Mouse (Mus musculus): ENCODE measurements around the gene D930007J09Rik. TPM values are rescaled to one million over a fixed set of nuclear protein-coding genes. Genes with fewer than 3 reads are reported as not detected.

D930007J09Rik gene
- polyA plus RNA-seq, 1 experiment from 2014 or later: not detected

- ATAC-seq (ENCODE audit: insufficient number of reproducible peaks, insufficient read depth, low FRiP score, low TSS enrichment, low read depth): no peak
- WGBS: 87% methylated on average over 3 of the region's 3 CpGs
Observed at GRCm38 (mm10) chr13:32807624-32808023, 5.0 kb upstream of the D930007J09Rik start.

DNA sequence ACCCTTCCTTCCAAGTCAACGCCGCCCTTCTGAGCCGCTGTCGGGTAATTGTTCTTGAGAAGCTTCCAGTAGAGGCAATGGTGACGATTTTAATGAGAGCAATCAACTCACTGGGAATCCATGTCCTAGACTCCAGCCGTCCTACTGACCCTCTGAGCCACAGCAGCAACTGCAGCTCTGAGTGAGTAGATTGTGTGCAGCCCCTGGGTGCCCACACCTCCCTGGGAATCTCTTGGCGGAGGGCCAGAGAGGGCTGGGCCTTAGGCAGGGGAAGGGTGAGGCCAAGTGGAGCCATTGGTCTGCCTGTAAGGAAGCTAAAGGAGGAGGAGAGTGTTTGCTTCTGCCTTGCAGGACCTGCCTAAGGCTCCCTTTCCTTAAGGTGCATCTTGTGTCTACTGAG is 4.2 kb upstream of the D930007J09Rik start:
- Histone ChIP-seq H3K4me2 (no peak overlapping the region), H3K36me3 (peaks cover 40% of the 10 kb centered on the region), H3K9ac (replicated peaks) (no peak overlapping the region), H3K9me3 (no peaks in the 10 kb centered on the region), H3K4me1 (replicated peaks) (peaks cover 19% of the 10 kb centered on the region), H3K27me3 (peaks cover 3% of the 10 kb centered on the region; the same call in 1 of the 2 replicates), H3K27ac (no peak overlapping the region), H3K4me3 (replicated peaks) (no peak overlapping the region)
- ATAC-seq (ENCODE audit: insufficient number of reproducible peaks, insufficient read depth, low FRiP score, low TSS enrichment, low read depth): no peak
- 90% methylated on average over 7 of the region's 7 CpGs for WGBS

More at GRCm38 (mm10) chr13:32807624-32808023, 5.0 kb upstream of the D930007J09Rik start:
- Histone ChIP-seq H3K9ac (replicated peaks) (no peak overlapping the region), H3K4me3 (replicated peaks) (no peak overlapping the region), H3K36me3 (peaks cover 42% of the 10 kb centered on the region), H3K9me3 (no peaks in the 10 kb centered on the region), H3K27ac (no peak overlapping the region), H3K4me1 (replicated peaks) (peaks cover 19% of the 10 kb centered on the region), H3K4me2 (no peak overlapping the region), H3K27me3 (peaks cover 3% of the 10 kb centered on the region; the same call in 1 of the 2 replicates)

GRCm38 (mm10) chr13:32803701-32804345 is 1.2 kb upstream of the D930007J09Rik start:
- WGBS: 72% methylated on average over 4 of the region's 4 CpGs
- peak overlapping the region; percentile 86 for H3K4me2 ChIP-seq
- peaks cover 29% of the 10 kb centered on the region for H3K36me3 ChIP-seq
- H3K27me3 ChIP-seq: peaks cover 3% of the 10 kb centered on the region; the same call in 1 of the 2 replicates
- H3K27ac ChIP-seq: no peak overlapping the region
- H3K4me1 ChIP-seq (replicated peaks): peaks cover 26% of the 10 kb centered on the region
- H3K9ac ChIP-seq (replicated peaks): no peak overlapping the region
- no peaks in the 10 kb centered on the region for H3K9me3 ChIP-seq
- peak overlapping the region; percentile 82 for H3K4me3 ChIP-seq (replicated peaks)
- ATAC-seq (ENCODE audit: insufficient number of reproducible peaks, insufficient read depth, low FRiP score, low TSS enrichment, low read depth): no peak

- Histone ChIP-seq H3K27me3 (peaks cover 3% of the 10 kb centered on the region; the same call in 1 of the 2 replicates), H3K4me1 (replicated peaks) (peaks cover 31% of the 10 kb centered on the region), H3K9me3 (no peaks in the 10 kb centered on the region), H3K4me3 (replicated peaks) (peak within 1 kb of the TSS; percentile 82), H3K27ac (peak within 1 kb of the TSS; percentile 72), H3K9ac (replicated peaks) (peak within 1 kb of the TSS; percentile 84), H3K36me3 (peaks cover 11% of the 10 kb centered on the region), H3K4me2 (peak within 1 kb of the TSS; percentile 86)
- under 1% methylated on average over 51 of the region's 51 CpGs for WGBS
- ATAC-seq (ENCODE audit: insufficient number of reproducible peaks, insufficient read depth, low FRiP score, low TSS enrichment, low read depth): peak; percentile 96
Observed at GRCm38 (mm10) chr13:32801693-32802221, 892 bp downstream of the D930007J09Rik start, which contains the start of gene Wrnip1. Gene Wrnip1 (plus strand): TSS chr13:32802038.

DNA sequence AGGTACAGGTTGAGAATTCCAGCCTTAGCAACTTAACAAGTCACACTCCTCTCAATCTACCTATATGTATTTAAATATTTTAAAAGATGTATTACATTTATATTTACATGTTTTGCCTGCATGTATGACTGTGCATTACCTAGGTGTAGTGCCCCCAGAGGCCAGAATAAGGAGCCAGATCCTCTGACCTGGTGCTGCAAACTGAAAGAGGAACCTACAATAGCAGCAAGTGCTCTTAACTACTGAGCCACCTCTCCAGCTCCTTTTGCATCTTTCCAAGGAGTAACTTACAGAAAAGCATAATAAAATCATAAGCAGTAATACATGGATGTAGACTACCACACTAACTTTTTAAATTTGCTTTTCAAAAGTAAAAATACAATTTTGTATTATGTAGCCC is 1.8 kb downstream of the D930007J09Rik start:
- no peak overlapping the region for H3K27ac ChIP-seq
- ATAC-seq (ENCODE audit: insufficient number of reproducible peaks, insufficient read depth, low FRiP score, low TSS enrichment, low read depth): no peak
- no peak overlapping the region for H3K9ac ChIP-seq (replicated peaks)
- H3K4me1 ChIP-seq (replicated peaks): peaks cover 35% of the 10 kb centered on the region
- no peak overlapping the region for H3K4me3 ChIP-seq (replicated peaks)
- peaks cover 3% of the 10 kb centered on the region; the same call in 1 of the 2 replicates for H3K36me3 ChIP-seq
- H3K9me3 ChIP-seq: no peaks in the 10 kb centered on the region
- H3K27me3 ChIP-seq: peaks cover 3% of the 10 kb centered on the region; the same call in 1 of the 2 replicates
- peak overlapping the region; percentile 86 for H3K4me2 ChIP-seq

GRCm38 (mm10) chr13:32799131-32799530 is 3.5 kb downstream of the D930007J09Rik start:
- Histone ChIP-seq H3K27me3 (peaks cover 3% of the 10 kb centered on the region; the same call in 1 of the 2 replicates), H3K9ac (replicated peaks) (no peak overlapping the region), H3K9me3 (no peaks in the 10 kb centered on the region), H3K4me2 (no peak overlapping the region), H3K4me3 (replicated peaks) (no peak overlapping the region), H3K4me1 (replicated peaks) (peaks cover 28% of the 10 kb centered on the region), H3K27ac (no peak overlapping the region), H3K36me3 (no peaks in the 10 kb centered on the region)
- no peak for ATAC-seq (ENCODE audit: insufficient number of reproducible peaks, insufficient read depth, low FRiP score, low TSS enrichment, low read depth)
- WGBS: 67% methylated on average over 2 of the region's 2 CpGs

DNA sequence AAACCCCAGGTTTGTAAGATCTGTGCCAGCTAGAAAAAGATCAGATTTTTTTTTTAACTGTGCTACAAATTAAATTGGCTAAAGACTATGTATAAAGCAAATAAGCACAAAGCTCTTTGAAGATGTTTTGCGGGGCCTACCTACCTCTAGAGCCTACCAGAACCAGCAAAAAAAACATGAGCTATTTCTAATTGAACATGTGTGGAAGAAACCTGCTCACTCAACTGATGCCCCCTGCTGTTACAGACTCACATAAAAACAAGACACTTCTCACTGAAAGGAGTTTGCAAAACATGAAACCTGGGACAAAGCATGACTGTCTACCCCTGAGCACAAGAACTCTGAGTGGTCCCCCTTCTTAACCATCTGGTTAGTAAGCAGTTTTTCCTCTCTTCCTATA is 5.6 kb downstream of the D930007J09Rik start:
- H3K9ac ChIP-seq (replicated peaks): no peak overlapping the region
- WGBS: 45% methylated on average over 1 of the region's 1 CpGs
- H3K27me3 ChIP-seq: no peaks in the 10 kb centered on the region
- H3K4me2 ChIP-seq: no peak overlapping the region
- H3K27ac ChIP-seq: peak overlapping the region; percentile 89
- H3K4me3 ChIP-seq (replicated peaks): no peak overlapping the region
- peaks cover 15% of the 10 kb centered on the region; the same call in 1 of the 2 replicates for H3K4me1 ChIP-seq (replicated peaks)
- H3K9me3 ChIP-seq: no peaks in the 10 kb centered on the region
- no peaks in the 10 kb centered on the region for H3K36me3 ChIP-seq
- ATAC-seq (ENCODE audit: insufficient number of reproducible peaks, insufficient read depth, low FRiP score, low TSS enrichment, low read depth): 0 out of 2 replicates have a peak, but pooled peaks have one; percentile 12

- H3K9me3 ChIP-seq: no peaks in the 10 kb centered on the region
- 92% methylated on average over 5 of the region's 5 CpGs for WGBS
Observed at GRCm38 (mm10) chr13:32795166-32795565, 7.5 kb downstream of the D930007J09Rik start.

GRCm38 (mm10) chr13:32794619-32795018 is 8.0 kb downstream of the D930007J09Rik start:
- Histone ChIP-seq H3K4me1 (replicated peaks) (peaks cover 9% of the 10 kb centered on the region; the same call in 1 of the 2 replicates), H3K4me3 (replicated peaks) (no peak overlapping the region), H3K9ac (replicated peaks) (no peak overlapping the region), H3K4me2 (no peak overlapping the region), H3K36me3 (no peaks in the 10 kb centered on the region), H3K27me3 (no peaks in the 10 kb centered on the region), H3K27ac (no peak overlapping the region), H3K9me3 (no peaks in the 10 kb centered on the region)
- no peak for ATAC-seq (ENCODE audit: insufficient number of reproducible peaks, insufficient read depth, low FRiP score, low TSS enrichment, low read depth)
- 77% methylated on average over 2 of the region's 2 CpGs for WGBS

More at GRCm38 (mm10) chr13:32795166-32795565, 7.5 kb downstream of the D930007J09Rik start:
- no peak overlapping the region for H3K27ac ChIP-seq
- no peak overlapping the region for H3K4me2 ChIP-seq
- no peaks in the 10 kb centered on the region for H3K27me3 ChIP-seq
- no peak for ATAC-seq (ENCODE audit: insufficient number of reproducible peaks, insufficient read depth, low FRiP score, low TSS enrichment, low read depth)
- no peaks in the 10 kb centered on the region for H3K36me3 ChIP-seq
- no peak overlapping the region for H3K9ac ChIP-seq (replicated peaks)
- H3K4me3 ChIP-seq (replicated peaks): no peak overlapping the region
- peaks cover 9% of the 10 kb centered on the region; the same call in 1 of the 2 replicates for H3K4me1 ChIP-seq (replicated peaks)

- no peaks in the 10 kb centered on the region for H3K4me1 ChIP-seq (replicated peaks)
- H3K4me3 ChIP-seq (replicated peaks): no peak overlapping the region
- 77% methylated on average over 4 of the region's 4 CpGs for WGBS
- no peak for ATAC-seq (ENCODE audit: insufficient number of reproducible peaks, insufficient read depth, low FRiP score, low TSS enrichment, low read depth)
- no peaks in the 10 kb centered on the region for H3K27me3 ChIP-seq
- H3K27ac ChIP-seq: no peak overlapping the region
- H3K9ac ChIP-seq (replicated peaks): no peak overlapping the region
- no peaks in the 10 kb centered on the region for H3K9me3 ChIP-seq
- no peaks in the 10 kb centered on the region for H3K36me3 ChIP-seq
- no peak overlapping the region for H3K4me2 ChIP-seq
Observed at GRCm38 (mm10) chr13:32789781-32790180, 12.9 kb downstream of the D930007J09Rik start.

GRCm38 (mm10) chr13:32787584-32787983 is 15.1 kb downstream of the D930007J09Rik start:
- WGBS: 71% methylated on average over 2 of the region's 2 CpGs

More at GRCm38 (mm10) chr13:32787584-32787983, 15.1 kb downstream of the D930007J09Rik start:
- Histone ChIP-seq H3K9ac (replicated peaks) (no peak overlapping the region), H3K4me1 (replicated peaks) (no peaks in the 10 kb centered on the region), H3K36me3 (no peaks in the 10 kb centered on the region), H3K27ac (no peak overlapping the region), H3K4me3 (replicated peaks) (no peak overlapping the region), H3K27me3 (no peaks in the 10 kb centered on the region; the same call in 1 of the 2 replicates), H3K4me2 (no peak overlapping the region), H3K9me3 (no peaks in the 10 kb centered on the region)
- no peak for ATAC-seq (ENCODE audit: insufficient number of reproducible peaks, insufficient read depth, low FRiP score, low TSS enrichment, low read depth)

Measured in limb, embryonic 12.5 days (tissue).